Mouse (Mus musculus): ENCODE measurements around the gene Tiam1.
"Not testable (repeated sequence)": the region's sequence is repeated elsewhere in the genome, so short reads cannot be mapped to it uniquely, and the experiment has no call there.

Gene Tiam1

GRCm38 (mm10) chr16:90112577-90113155 is 30.9 kb downstream of the Tiam1 start:
- DNase-seq (ENCODE audit: extremely low spot score, low read depth, low spot score) = no peak

- no peak for DNase-seq (ENCODE audit: extremely low spot score, low read depth, low spot score)
These were observed 34.1 kb downstream of the Tiam1 start for GRCm38 (mm10) chr16:90109500-90109899.

DNA sequence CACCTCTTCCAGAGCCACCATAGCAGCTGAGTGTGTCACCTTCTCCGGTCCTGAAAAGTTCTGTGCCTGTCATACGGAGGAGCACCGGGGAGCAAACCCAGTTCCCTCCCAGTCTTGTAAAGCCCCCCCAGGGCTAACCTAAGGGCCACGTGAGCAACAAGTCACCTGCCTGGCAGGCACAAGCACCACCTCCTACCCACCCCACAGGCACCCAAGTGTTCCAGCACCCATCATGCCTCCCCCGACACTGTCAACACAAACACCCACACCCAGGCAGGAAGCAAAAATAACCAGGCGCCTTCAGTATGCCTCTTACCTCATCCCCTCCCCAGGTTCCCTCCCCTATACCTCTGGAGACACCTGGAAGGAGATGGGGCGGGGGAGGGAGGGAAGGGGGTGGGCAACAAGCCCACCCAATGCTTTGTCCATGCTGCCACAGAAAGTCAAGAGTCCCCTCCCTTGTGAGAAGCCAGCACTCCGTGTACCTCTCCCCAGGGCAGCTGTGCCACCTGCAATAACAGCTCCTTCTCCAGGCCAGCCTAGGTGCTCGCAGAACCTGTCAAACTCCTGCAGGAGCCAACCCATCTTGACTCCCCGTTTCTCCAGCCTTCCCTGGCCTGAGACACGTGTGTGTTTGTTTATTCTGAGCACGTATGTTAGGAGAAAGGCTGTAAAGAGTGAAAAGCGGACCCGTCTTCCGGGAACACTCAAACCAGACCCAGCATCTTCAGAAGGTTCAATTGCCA is 38.7 kb downstream of the Tiam1 start:
- DNase-seq (ENCODE audit: extremely low spot score, low read depth, low spot score) = no peak

- no peak for DNase-seq (ENCODE audit: extremely low spot score, low read depth, low spot score)
These were observed 39.8 kb downstream of the Tiam1 start for GRCm38 (mm10) chr16:90103726-90104125.

DNA sequence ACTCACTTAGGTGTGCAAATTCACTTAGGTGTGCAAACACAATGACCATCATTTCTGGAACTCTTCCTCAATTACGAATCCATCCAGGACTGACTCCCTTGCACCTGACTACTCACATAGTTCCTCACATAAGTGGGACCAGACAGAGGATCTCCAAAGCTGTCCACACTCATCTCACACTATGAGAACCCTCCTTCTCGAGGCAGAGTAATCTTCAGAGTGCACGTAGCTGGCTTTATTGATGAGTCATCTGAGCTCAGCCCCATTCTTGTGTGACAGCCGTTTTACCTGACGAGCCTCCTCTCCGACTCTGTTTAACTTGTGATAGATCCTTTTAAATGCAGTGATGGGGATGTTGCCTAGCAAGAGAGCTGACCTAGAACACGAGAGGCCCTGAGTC is 41.0 kb downstream of the Tiam1 start:
- no peak for DNase-seq (ENCODE audit: extremely low spot score, low read depth, low spot score)

DNA sequence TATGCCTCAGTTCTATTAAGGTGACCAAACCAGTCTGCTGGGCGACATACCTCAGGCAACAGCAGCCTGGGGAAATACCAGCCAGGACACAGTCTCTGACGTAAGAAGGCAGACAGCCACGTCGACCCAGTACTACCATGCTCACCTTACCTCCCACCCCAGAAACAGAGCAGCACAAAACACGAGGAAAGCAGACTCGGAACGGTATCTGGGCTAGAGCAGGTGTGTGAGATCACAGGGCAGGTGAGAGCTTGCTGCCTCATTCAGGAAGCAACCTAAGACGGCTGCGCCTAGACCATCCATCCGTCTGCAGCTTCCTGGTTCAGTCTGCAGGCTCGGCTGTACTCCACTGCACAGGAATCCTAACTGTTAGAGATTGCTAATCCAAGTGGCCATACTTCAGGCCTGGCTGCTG is 45.4 kb downstream of the Tiam1 start:
- no peak for DNase-seq (ENCODE audit: extremely low spot score, low read depth, low spot score)

GRCm38 (mm10) chr16:90097769-90098168 is 45.8 kb downstream of the Tiam1 start:
- DNase-seq (ENCODE audit: extremely low spot score, low read depth, low spot score) = no peak

DNA sequence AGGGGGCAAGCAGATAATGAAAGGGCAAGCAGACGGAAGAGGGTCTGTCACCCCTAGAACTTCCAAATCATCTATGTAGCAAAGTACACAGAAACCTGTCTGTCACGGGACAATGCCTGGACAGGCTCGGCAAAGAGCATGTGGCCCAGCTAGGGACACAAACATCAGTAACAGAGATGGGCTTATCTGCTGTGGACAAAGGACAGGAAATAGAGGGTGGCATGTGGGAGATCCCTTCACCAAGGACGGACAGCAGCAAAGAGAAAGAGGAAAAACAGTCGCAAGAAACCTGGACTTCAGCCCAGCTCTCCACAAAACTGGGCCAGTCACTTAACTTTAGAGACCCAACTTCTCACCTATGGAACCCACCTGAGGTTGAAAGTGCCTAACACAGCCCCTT is 47.6 kb downstream of the Tiam1 start:
- no peak for DNase-seq (ENCODE audit: extremely low spot score, low read depth, low spot score)

DNA sequence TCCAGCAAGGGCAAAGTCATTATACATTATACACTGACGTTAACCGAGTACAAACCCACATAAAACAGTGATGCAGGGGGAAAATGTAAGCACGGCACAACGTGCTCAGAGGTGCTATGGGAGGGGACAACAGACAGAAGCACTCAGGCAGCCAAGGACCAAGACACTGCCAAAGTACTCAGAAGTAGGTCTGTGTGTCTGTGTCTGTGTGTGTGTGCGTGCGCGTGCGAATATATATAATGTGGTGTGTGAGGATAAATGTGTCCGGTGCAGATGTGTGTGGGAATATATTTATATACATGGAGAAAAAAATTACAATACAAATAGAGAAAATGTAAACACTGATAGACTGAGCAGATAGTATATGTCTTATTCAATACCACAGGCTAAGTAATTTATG is 50.6 kb downstream of the Tiam1 start:
- no peak for DNase-seq (ENCODE audit: extremely low spot score, low read depth, low spot score)

DNA sequence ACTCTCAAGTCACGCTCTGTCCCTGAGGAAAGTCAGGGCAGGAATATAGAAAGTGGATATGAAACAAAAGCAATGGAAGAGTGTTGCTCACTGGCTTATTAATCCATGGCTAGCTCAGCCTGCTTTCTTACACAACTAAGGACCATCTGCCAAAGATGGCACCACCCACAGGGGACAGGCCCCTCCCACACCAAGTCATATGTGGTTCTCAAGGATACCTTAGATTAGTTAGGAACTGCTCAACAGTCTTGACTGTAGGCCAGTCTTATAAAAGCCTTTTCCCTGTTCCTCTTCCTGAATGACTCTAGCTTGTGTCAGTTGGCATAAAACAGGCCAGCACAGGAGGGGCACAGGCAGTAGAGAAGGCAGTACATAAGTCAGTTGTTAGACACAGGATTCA is 51.7 kb downstream of the Tiam1 start:
- no peak for DNase-seq (ENCODE audit: extremely low spot score, low read depth, low spot score)

GRCm38 (mm10) chr16:90091112-90091720 is 52.4 kb downstream of the Tiam1 start:
- no peak for DNase-seq (ENCODE audit: extremely low spot score, low read depth, low spot score)

- no peak for DNase-seq (ENCODE audit: extremely low spot score, low read depth, low spot score)
These were observed 53.2 kb downstream of the Tiam1 start for GRCm38 (mm10) chr16:90090368-90090767.

DNA sequence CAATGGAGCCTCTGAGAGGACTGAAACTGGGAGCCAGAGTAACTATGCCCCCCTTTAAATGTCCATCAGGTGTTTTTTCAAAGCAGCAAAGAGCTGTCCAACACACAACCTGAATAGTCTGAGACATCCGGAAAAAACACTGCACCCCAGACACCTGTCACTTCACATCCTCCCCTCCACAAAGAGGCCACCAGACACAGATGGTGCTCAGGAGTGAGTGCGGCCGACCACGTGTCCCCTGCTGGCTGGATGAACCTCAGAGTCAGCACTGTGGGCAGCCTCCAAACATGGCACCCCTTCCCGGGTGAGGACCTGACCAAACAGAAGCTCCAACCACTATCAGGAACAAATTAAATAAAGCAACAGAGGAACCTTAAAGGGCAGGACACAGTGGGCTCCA is 56.3 kb downstream of the Tiam1 start:
- DNase-seq (ENCODE audit: extremely low spot score, low read depth, low spot score) = no peak

DNA sequence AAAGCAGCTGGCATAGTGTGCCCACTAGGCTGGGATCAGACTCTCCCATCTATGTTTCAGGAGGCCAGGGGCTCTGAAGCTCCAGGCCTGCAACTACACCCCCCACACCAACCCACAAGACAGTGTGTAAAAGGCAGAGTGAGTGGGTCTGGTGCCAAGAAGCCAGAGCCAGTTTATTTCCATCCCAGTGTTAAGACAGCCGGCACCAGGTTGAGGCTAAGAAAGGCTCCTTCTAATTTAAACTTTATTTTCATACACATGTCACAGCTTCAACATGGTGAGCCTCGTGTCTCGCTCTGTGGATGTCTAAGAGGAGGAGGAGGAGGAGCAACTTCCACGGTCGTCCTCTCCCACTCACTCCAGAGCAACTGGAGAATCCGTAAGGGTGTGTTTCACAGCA is 57.5 kb downstream of the Tiam1 start:
- no peak for DNase-seq (ENCODE audit: extremely low spot score, low read depth, low spot score)

DNA sequence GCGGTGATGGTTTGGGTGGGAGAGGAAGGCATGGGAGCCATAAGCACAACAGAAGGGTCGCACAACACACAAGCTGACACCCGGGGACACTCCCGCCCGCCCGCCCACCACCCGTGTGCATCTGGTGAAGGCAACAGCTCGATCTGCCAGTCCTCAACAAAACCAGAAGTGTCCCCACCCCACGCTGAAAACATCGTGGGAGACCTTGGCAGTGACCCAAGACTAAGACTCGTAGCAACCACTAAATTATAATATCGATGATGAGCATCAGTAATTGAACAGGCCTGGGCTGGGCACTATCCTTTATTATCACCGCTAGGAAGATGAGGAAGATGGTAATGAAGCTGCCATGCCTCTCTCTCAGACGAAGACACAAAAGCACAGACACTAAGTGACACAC is 58.0 kb downstream of the Tiam1 start:
- DNase-seq (ENCODE audit: extremely low spot score, low read depth, low spot score) = no peak

DNA sequence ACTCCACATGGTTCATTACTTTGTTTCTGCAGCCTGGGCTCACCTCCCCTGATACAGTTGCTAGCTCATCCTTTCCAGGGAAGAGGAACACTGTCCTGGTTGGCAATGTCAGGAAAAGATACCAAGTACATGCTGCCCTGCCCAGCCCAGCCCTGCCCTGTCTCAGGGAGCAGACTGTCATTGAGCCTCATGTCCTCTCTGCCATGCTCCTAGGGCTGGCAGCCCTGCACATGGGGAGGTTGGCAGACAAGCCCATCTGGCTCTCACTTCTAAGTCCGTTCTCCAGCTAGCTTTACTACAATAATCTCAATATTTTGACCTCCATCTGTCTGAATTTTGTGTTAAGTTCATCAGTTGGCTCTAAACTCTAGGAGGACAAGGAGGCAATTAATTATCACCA is 62.4 kb downstream of the Tiam1 start:
- DNase-seq (ENCODE audit: extremely low spot score, low read depth, low spot score) = no peak

DNA sequence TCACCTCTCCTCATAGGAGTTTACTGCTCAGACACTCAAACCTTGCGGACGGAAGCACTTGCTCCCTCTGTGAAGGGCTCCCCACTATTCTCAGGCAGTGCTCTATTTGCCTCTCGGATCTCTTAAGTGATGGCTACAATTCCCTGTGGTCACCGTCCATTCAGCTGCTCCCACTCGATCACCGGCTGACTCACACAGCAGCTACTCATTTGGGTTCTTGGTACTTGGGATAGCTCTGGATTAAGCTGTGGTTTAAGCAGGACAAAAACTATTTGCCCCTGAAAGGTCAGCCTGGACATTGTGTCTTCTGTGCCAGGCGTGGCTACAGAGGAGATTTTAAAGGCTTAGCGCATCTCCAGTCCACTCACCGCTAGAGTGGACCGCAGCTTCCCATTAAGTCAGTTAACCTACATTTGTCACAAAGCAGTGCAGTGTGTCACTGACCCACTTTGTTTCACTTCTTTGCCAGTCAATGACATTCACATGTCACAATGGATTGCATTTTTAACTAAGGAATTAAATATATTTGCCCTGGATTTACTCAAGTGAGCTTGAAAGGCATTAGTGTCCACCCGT is 64.7 kb downstream of the Tiam1 start:
- DNase-seq (ENCODE audit: extremely low spot score, low read depth, low spot score) = no peak

DNA sequence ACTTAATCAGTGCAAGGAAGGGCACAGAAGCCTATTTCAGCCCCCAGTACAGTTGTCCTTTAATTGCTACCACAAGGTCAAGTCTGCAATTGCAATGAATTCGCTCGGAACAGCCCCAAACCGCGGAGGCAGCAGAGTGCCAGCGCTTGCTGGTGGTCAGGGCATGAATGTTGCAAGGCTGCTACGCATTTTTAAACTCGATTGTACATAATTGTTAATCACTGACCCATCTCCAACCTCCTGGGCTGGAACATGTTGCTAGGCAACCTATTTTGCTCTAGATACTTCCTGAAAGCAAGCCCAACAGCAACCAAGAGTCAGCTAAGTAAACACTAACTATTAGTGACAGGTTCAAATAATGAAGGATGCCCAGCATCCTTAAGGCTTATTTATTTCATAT is 70.1 kb downstream of the Tiam1 start:
- no peak for DNase-seq (ENCODE audit: extremely low spot score, low read depth, low spot score)

GRCm38 (mm10) chr16:90072651-90073050 is 70.9 kb downstream of the Tiam1 start:
- no peak for DNase-seq (ENCODE audit: extremely low spot score, low read depth, low spot score)

GRCm38 (mm10) chr16:90071125-90071524 is 72.4 kb downstream of the Tiam1 start:
- not testable (repeated sequence) for DNase-seq (ENCODE audit: extremely low spot score, low read depth, low spot score)

DNA sequence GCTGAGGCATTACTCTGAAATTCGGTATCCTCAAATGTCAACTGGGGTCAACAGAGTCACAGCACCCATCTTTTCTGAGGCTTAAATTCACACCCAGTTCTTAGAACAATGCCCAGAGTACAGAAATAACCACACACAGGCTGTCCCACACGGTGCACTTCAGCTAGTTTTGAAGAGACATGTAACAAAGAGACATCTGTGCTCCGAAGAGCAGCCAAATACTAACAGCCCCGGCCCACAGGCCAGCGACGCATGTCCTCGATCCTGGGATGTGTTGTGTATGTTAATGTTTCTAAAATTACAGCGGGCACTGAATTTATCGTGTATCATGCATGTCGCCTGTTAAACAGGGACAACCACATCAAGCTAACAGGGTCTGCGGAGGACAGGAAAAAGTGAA is 73.5 kb downstream of the Tiam1 start:
- DNase-seq (ENCODE audit: extremely low spot score, low read depth, low spot score) = no peak

DNA sequence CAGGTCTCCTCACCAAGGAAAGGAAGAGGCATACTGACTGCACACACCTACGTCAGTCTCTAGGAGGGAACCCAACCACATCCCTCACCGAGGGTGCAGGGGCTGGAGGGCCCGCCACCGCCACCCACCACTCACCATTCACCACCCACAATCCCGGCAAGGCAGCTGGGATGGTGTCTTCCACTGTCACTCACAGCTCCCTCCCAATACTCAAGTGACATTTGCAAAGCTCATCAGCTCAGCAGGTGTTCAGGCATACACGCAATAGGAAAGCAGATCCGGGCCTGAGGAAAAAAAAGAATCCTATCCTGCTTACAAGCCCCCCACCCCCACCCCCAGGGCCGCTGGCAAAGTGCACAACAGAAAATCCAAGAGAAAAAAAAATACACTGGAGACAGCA is 74.4 kb downstream of the Tiam1 start:
- no peak for DNase-seq (ENCODE audit: extremely low spot score, low read depth, low spot score)

Data from hindlimb bud, embryonic 11.5 days (tissue).